Mouse (Mus musculus) retina, embryonic 14.5 days (tissue): ENCODE results near the gene Psmd7.

Experiments
- DNase-seq: peaks from one replicate; pipeline ENCODE4 v3.0.0-alpha.2; 2015; ENCODE audit warnings: low spot score

The Psmd7 gene

DNA sequence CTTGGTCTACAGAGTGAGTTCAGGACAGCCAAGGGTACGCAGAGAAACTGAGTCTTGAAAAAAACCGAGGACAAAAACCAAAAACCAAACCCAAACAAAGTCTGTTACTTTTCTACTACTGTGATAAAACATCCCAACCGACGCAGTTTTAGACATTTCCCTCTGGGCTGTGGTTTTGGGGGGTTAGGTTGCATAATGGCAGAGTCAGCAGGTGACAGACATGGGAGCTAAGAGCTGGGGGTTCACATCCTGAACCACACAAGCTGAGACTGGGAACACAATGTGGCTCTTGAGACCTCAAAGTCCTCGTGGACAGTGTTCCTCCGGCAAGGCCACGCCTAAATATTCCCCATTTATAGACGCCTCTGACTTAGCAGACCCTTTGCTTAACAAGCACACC lies 10.1 kb downstream of the Psmd7 start:
- no peak for DNase-seq

GRCm38 (mm10) chr8:107577640-107578039 lies 10.6 kb downstream of the Psmd7 start:
- DNase-seq, result no peak

DNA sequence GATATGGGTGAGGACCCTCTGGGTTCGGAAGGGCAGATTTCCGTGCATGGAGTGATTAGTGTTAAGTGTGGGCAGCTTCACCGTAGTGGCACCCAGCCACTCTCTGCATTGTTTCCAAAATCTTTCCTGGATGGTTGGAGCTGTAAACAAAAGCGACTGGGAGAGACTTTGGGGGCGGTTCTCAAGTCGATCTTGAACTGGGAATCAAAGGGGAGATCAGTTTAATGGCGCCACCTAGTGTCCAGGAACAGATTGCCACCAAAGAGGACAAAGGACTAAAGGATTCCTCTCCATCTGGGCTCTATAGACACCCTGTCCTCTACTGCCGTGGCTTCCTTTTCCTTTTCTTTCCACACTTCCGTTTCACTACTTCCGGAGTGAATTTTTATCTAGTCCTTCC lies 11.6 kb downstream of the Psmd7 start:
- DNase-seq, result peak; percentile 97

DNA sequence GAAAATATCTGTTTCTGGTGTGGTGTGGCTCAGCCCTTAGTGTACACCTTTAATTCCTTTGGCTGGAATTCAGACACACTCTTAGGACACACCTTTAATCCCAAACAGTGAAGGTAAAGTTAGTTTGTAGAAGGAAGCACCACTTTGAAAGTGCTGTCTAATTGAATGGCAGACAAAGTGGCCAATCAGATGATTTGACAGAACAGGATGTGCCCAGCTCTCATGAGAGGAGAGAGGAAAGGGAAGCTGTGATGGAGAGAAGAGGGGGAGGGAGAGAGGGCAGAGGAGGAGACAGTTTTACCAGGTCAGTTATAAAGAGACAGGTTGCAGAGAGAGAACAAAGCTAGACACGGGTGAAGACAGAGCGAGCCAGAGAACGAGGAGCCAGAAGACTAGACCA lies 13.5 kb downstream of the Psmd7 start:
- DNase-seq, result no peak

DNA sequence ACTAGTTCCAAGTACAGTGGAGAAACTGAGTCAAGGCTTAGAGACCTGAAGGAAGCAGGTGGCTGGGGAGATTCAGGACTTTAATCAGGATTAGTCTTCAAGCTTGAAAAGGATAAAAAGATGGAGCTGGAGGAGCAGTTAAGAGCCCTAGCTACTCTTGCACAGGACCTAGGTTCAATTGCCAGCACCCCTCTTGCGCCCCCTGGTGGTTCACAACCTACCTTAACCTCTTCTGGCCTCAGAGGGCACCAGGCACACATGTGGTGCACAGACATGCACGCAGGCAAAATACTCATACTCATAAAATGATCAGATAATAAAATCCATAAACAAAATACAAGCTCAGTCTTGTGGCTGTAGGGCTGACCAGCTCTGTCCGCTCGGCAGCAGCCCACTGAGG lies 15.8 kb downstream of the Psmd7 start:
- peak; percentile 74 for DNase-seq

GRCm38 (mm10) chr8:107571486-107572135 lies 16.7 kb downstream of the Psmd7 start:
- DNase-seq, result no peak

GRCm38 (mm10) chr8:107571046-107571445 lies 17.2 kb downstream of the Psmd7 start:
- no peak for DNase-seq

DNA sequence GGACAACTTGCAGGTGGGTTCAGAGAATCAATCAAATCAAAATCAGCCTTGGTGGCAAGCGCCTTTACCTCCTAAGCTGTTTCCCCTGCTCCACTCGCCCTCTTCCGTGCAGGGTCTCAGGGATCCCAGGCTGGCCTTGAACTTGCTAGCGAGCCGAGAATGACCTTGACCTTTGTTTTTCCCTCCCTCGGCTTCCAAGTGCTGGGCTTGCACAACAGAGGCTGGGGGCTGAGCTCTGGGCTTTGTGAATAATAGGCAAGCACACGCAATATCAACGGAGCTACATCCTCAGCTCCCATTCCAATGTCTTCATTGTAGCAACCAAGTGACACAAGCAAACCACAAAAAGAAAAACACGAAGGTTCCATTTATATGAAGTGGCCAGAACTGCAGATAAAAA lies 26.1 kb downstream of the Psmd7 start:
- DNase-seq, result no peak

GRCm38 (mm10) chr8:107560820-107561536 lies 27.3 kb downstream of the Psmd7 start:
- DNase-seq, result no peak

GRCm38 (mm10) chr8:107556511-107556936 lies 31.7 kb downstream of the Psmd7 start:
- DNase-seq, result no peak

- no peak for DNase-seq
Observed at GRCm38 (mm10) chr8:107555231-107555630, 33.0 kb downstream of the Psmd7 start.

GRCm38 (mm10) chr8:107552234-107552633 lies 36.0 kb downstream of the Psmd7 start:
- DNase-seq, result no peak

- no peak for DNase-seq
Observed at GRCm38 (mm10) chr8:107546817-107547216, 41.4 kb downstream of the Psmd7 start.

- DNase-seq, result no peak
Observed at GRCm38 (mm10) chr8:107546154-107546553, 42.1 kb downstream of the Psmd7 start.

- no peak for DNase-seq
Observed at GRCm38 (mm10) chr8:107545621-107546152, 42.6 kb downstream of the Psmd7 start.

GRCm38 (mm10) chr8:107544651-107545174 lies 43.6 kb downstream of the Psmd7 start:
- no peak for DNase-seq

- no peak for DNase-seq
Observed at GRCm38 (mm10) chr8:107544211-107544610, 44.1 kb downstream of the Psmd7 start.

GRCm38 (mm10) chr8:107543714-107544113 lies 44.5 kb downstream of the Psmd7 start:
- DNase-seq, result no peak

GRCm38 (mm10) chr8:107542151-107542550 lies 46.1 kb downstream of the Psmd7 start:
- no peak for DNase-seq

GRCm38 (mm10) chr8:107541369-107541768 lies 46.9 kb downstream of the Psmd7 start:
- no peak for DNase-seq

GRCm38 (mm10) chr8:107540623-107541022 lies 47.6 kb downstream of the Psmd7 start:
- no peak for DNase-seq

- no peak for DNase-seq
Observed at GRCm38 (mm10) chr8:107537472-107537871, 50.8 kb downstream of the Psmd7 start.
